Mouse (Mus musculus) forebrain, embryonic 12.5 days (tissue): ENCODE data around the gene Zfp974. TPM values are rescaled to one million over a fixed set of nuclear protein-coding genes. Genes with fewer than 3 reads are reported as not detected.
"Not testable (repeated sequence)": the region's sequence is repeated elsewhere in the genome, so short reads cannot be mapped to it uniquely, and the experiment has no call there.

Experiments used
- ATAC-seq: fragments of 200-750 bp; cut with Nextera tagmentation; 2 replicates; pipeline ENCODE4 v1.8.0; 2017; ENCODE audit warnings: moderate TSS enrichment; ENCODE audit not compliant: low FRiP score
- H3K27ac ChIP-seq: fragments of 300-500 bp; sonication (generic); 2 replicates; pipeline ENCODE4 v1.5.1; 2016; ENCODE audit warnings: mild to moderate bottlenecking
- H3K27me3 ChIP-seq: fragments of 300-500 bp; sonication (generic); 2 replicates; pipeline ENCODE4 v1.6.1; 2016; ENCODE audit warnings: mild to moderate bottlenecking
- H3K36me3 ChIP-seq: fragments of 300-500 bp; sonication (generic); replicated peaks from 2 replicates; pipeline ENCODE4 v1.6.1; 2016; ENCODE audit warnings: mild to moderate bottlenecking
- H3K4me1 ChIP-seq: fragments of 300-500 bp; sonication (generic); 2 replicates; pipeline ENCODE4 v1.6.1; 2016
- H3K4me2 ChIP-seq: fragments of 300-500 bp; sonication (generic); 2 replicates; pipeline ENCODE4 v1.6.1; 2016; ENCODE audit warnings: mild to moderate bottlenecking, moderate library complexity
- H3K4me3 ChIP-seq: fragments of 300-500 bp; sonication (generic); replicated peaks from 2 replicates; pipeline ENCODE4 v1.5.1; 2016; ENCODE audit warnings: mild to moderate bottlenecking
- H3K9ac ChIP-seq: fragments of 300-500 bp; sonication (generic); 2 replicates; pipeline ENCODE4 v1.6.1; 2016; ENCODE audit warnings: mild to moderate bottlenecking
- H3K9me3 ChIP-seq: fragments of 300-500 bp; sonication (generic); 2 replicates; pipeline ENCODE4 v1.6.1; 2016
- whole genome bisulfite sequencing: fragments of 180-500 bp; shearing (Covaris S2); methylation state at CpG from one replicate; pipeline ENCODE4 v1.1.7; 2016; 5-methylcytosine and 5-hydroxymethylcytosine counted together
- polyA plus RNA-seq: library from polyadenylated mRNA; unstranded; fragments of >200 nt; fragmentation: Nextera tagmentation; extraction: Ambion mirVana; gene quantifications from 2 replicates; pipeline ENCODE4 v1.2.1, GENCODE M21; 2016

The Zfp974 gene
- polyA plus RNA-seq = 15.4 and 15.9 TPM in 2 replicates

- Histone ChIP-seq H3K4me2 (peak within 1 kb of the TSS; percentile 82), H3K9ac (peak within 1 kb of the TSS; percentile 80), H3K4me1 (peaks cover 13% of the 10 kb centered on the region), H3K27me3 (0 out of 2 replicates have a peak, but pooled peaks cover 3% of the 10 kb centered on the region), H3K27ac (no peak within 1 kb of the TSS), H3K36me3 (peaks cover 13% of the 10 kb centered on the region), H3K9me3 (no peaks in the 10 kb centered on the region), H3K4me3 (peak within 1 kb of the TSS; percentile 72)
- ATAC-seq = peak; percentile 75
- 4% methylated on average over 40 of the region's 40 CpGs for WGBS
Measured at GRCm38 (mm10) chr7:27928818-27929695, at the start of gene Zfp974. Zfp974 (minus strand) TSS chr7:27929460.

- H3K9ac ChIP-seq, H3K9me3 ChIP-seq, H3K27ac ChIP-seq, ATAC-seq, H3K4me3 ChIP-seq, H3K36me3 ChIP-seq, H3K27me3 ChIP-seq, H3K4me2 ChIP-seq, H3K4me1 ChIP-seq: not testable (repeated sequence)
- WGBS = 92% methylated on average over 13 of the region's 13 CpGs
Measured at GRCm38 (mm10) chr7:27949451-27949850, 20.2 kb upstream of the Zfp974 start.

- not testable (repeated sequence) for H3K9ac ChIP-seq, H3K4me1 ChIP-seq, H3K4me2 ChIP-seq, H3K9me3 ChIP-seq, H3K27me3 ChIP-seq, H3K4me3 ChIP-seq, H3K36me3 ChIP-seq, H3K27ac ChIP-seq, ATAC-seq
- 28% methylated on average over 5 of the region's 7 CpGs for WGBS
Measured at GRCm38 (mm10) chr7:27941869-27942268, 12.6 kb upstream of the Zfp974 start.

GRCm38 (mm10) chr7:27933800-27934158 is 4.5 kb upstream of the Zfp974 start:
- H3K9me3 ChIP-seq, ATAC-seq, H3K27ac ChIP-seq, H3K4me1 ChIP-seq, H3K36me3 ChIP-seq, H3K9ac ChIP-seq, H3K27me3 ChIP-seq, H3K4me3 ChIP-seq: not testable (repeated sequence)
- peak overlapping the region; percentile 41 for H3K4me2 ChIP-seq
- 31% methylated on average over 1 of the region's 9 CpGs for WGBS

- no peak for ATAC-seq
- 0 out of 2 replicates have a peak, but pooled peaks cover 3% of the 10 kb centered on the region for H3K27me3 ChIP-seq
- H3K9me3 ChIP-seq = no peaks in the 10 kb centered on the region
- no peaks in the 10 kb centered on the region for H3K36me3 ChIP-seq
- H3K4me1 ChIP-seq = peaks cover 10% of the 10 kb centered on the region
- peak overlapping the region; percentile 41 for H3K4me2 ChIP-seq
- WGBS = 23% methylated on average over 7 of the region's 7 CpGs
- H3K27ac ChIP-seq = no peak overlapping the region
- H3K4me3 ChIP-seq = no peak overlapping the region
- no peak overlapping the region for H3K9ac ChIP-seq
Measured at GRCm38 (mm10) chr7:27933050-27933799, 4.0 kb upstream of the Zfp974 start.

- H3K27ac ChIP-seq, H3K4me1 ChIP-seq, H3K9me3 ChIP-seq, H3K4me3 ChIP-seq, H3K27me3 ChIP-seq, H3K9ac ChIP-seq, H3K4me2 ChIP-seq, ATAC-seq: not testable (repeated sequence)
- peaks cover 24% of the 10 kb centered on the region for H3K36me3 ChIP-seq
- 47% methylated on average over 4 of the region's 4 CpGs for WGBS
Measured at GRCm38 (mm10) chr7:27927041-27927440, 2.2 kb downstream of the Zfp974 start.

GRCm38 (mm10) chr7:27910952-27911351 is 18.3 kb downstream of the Zfp974 start:
- peaks cover 37% of the 10 kb centered on the region for H3K36me3 ChIP-seq
- H3K9ac ChIP-seq, H3K4me3 ChIP-seq, H3K27me3 ChIP-seq, H3K4me2 ChIP-seq, H3K4me1 ChIP-seq, H3K9me3 ChIP-seq, H3K27ac ChIP-seq, ATAC-seq: not testable (repeated sequence)
- 61% methylated on average over 4 of the region's 4 CpGs for WGBS

- Histone ChIP-seq H3K27ac (no peak overlapping the region), H3K4me1 (no peaks in the 10 kb centered on the region), H3K4me3 (no peak overlapping the region), H3K4me2 (no peak overlapping the region), H3K36me3 (peaks cover 4% of the 10 kb centered on the region), H3K27me3 (no peaks in the 10 kb centered on the region), H3K9ac (no peak overlapping the region), H3K9me3 (0 out of 2 replicates have a peak, but pooled peaks cover 8% of the 10 kb centered on the region)
- WGBS = 79% methylated on average over 11 of the region's 11 CpGs
- no peak for ATAC-seq
Measured at GRCm38 (mm10) chr7:27905061-27905848, 24.0 kb downstream of the Zfp974 start.

GRCm38 (mm10) chr7:27900601-27901000 is 28.7 kb downstream of the Zfp974 start:
- Histone ChIP-seq H3K4me1 (no peaks in the 10 kb centered on the region), H3K9me3 (0 out of 2 replicates have a peak, but pooled peaks cover 8% of the 10 kb centered on the region), H3K27me3 (no peaks in the 10 kb centered on the region), H3K4me2 (no peak overlapping the region), H3K9ac (no peak overlapping the region), H3K36me3 (no peaks in the 10 kb centered on the region), H3K27ac (no peak overlapping the region), H3K4me3 (no peak overlapping the region)
- ATAC-seq = no peak
- WGBS = 90% methylated on average over 4 of the region's 4 CpGs

- Histone ChIP-seq H3K9ac (no peak overlapping the region), H3K36me3 (peaks cover 61% of the 10 kb centered on the region), H3K4me3 (no peak overlapping the region), H3K4me1 (no peaks in the 10 kb centered on the region), H3K27ac (no peak overlapping the region), H3K4me2 (no peak overlapping the region), H3K27me3 (no peaks in the 10 kb centered on the region), H3K9me3 (no peaks in the 10 kb centered on the region; the same call in 1 of the 2 replicates)
- 95% methylated on average over 4 of the region's 4 CpGs for WGBS
- no peak for ATAC-seq
Measured at GRCm38 (mm10) chr7:27881721-27882120, 47.5 kb downstream of the Zfp974 start.

GRCm38 (mm10) chr7:27862578-27862977 is 66.7 kb downstream of the Zfp974 start:
- not testable (repeated sequence) for ATAC-seq, H3K4me3 ChIP-seq, H3K9me3 ChIP-seq, H3K27me3 ChIP-seq, H3K27ac ChIP-seq, H3K9ac ChIP-seq, H3K4me2 ChIP-seq
- Histone ChIP-seq H3K4me1 (peaks cover 21% of the 10 kb centered on the region), H3K36me3 (peaks cover 29% of the 10 kb centered on the region)
- WGBS = 91% methylated on average over 5 of the region's 5 CpGs
